Mouse (Mus musculus) G1E (cell line): Measurements from ENCODE around the gene Gm42742. TPM values are rescaled to one million over a fixed set of nuclear protein-coding genes. Genes with fewer than 3 reads are reported as not detected.

Experiments
- ATAC-seq: 2 replicates; pipeline ENCODE4 v1.8.0; 2016; ENCODE audit warnings: mild to moderate bottlenecking; ENCODE audit not compliant: insufficient number of reproducible peaks, poor library complexity, low FRiP score, severe bottlenecking; ENCODE audit errors: extremely low read depth
- DNase-seq: peaks from one replicate; pipeline ENCODE4 v3.0.0; 2012; ENCODE audit warnings: low spot score
- H3K27me3 ChIP-seq: 2 replicates; pipeline ENCODE4 v1.6.1; 2012; ENCODE audit warnings: mild to moderate bottlenecking, low read length, inconsistent platforms; ENCODE audit not compliant: insufficient read depth
- H3K36me3 ChIP-seq: replicated peaks from 2 replicates; pipeline ENCODE3; 2012; ENCODE audit warnings: mild to moderate bottlenecking, inconsistent platforms
- H3K4me1 ChIP-seq: 2 replicates; pipeline ENCODE4 v1.6.1; 2012; ENCODE audit warnings: low read depth, low read length, inconsistent platforms, mixed read lengths; ENCODE audit not compliant: insufficient read depth
- H3K4me3 ChIP-seq: 2 replicates; pipeline ENCODE4 v1.5.1; 2012; ENCODE audit warnings: low read depth, mild to moderate bottlenecking, inconsistent platforms, low read length, moderate library complexity, mixed read lengths
- H3K9me3 ChIP-seq: replicated peaks from 2 replicates; pipeline ENCODE4 v1.6.1; 2012; ENCODE audit warnings: inconsistent platforms
- CTCF ChIP-seq: IDR thresholded peaks from 2 replicates; pipeline ENCODE4 v1.5.1; 2012; ENCODE audit warnings: low read depth, low read length, inconsistent platforms, mixed read lengths
- GATA1 ChIP-seq: IDR thresholded peaks from 2 replicates; pipeline ENCODE4 v1.6.1; 2012; ENCODE audit warnings: borderline replicate concordance, low read length, inconsistent platforms, mixed read lengths
- GATA2 ChIP-seq: IDR thresholded peaks from 2 replicates; pipeline ENCODE4 v1.6.1; 2012; ENCODE audit warnings: low read depth, low read length, inconsistent platforms, borderline replicate concordance
- POLR2AphosphoS5 ChIP-seq: IDR thresholded peaks from 2 replicates; pipeline ENCODE4 v1.6.1; 2012; ENCODE audit warnings: low read depth, low read length, inconsistent platforms; ENCODE audit not compliant: insufficient replicate concordance
- TAL1 ChIP-seq: conservative IDR thresholded peaks from 2 replicates; pipeline ENCODE4 v1.6.1; 2012; ENCODE audit warnings: low read depth, low read length, inconsistent platforms, mixed read lengths
- polyA plus RNA-seq: library from polyadenylated mRNA; stranded (reverse); fragments of >175 nt; gene quantifications from 2 replicates; pipeline ENCODE4 v1.2.3, GENCODE M21; 2012
- total RNA-seq, 2 experiments: library from RNA; stranded (forward) in 1 of 2; stranded (reverse) in 1 of 2; fragments of 200-1000 nt in 1 of 2; fragments of >200 nt in 1 of 2; fragmentation: Nextera tagmentation in 1 of 2; gene quantifications; 2 replicates each; pipeline ENCODE4 v1.2.3; 2014 to 2017

The Gm42742 gene
- total and polyA plus RNA-seq, 3 experiments = 0.93 to 128 (median 21.4) TPM

- peak; percentile 32 for ATAC-seq
- peaks cover 78% of the 10 kb centered on the region for H3K36me3 ChIP-seq
- DNase-seq = peak; percentile 81
- H3K4me1 ChIP-seq = peaks cover 75% of the 10 kb centered on the region
- no peaks in the 10 kb centered on the region for H3K9me3 ChIP-seq
- H3K27me3 ChIP-seq = no peaks in the 10 kb centered on the region
- TF ChIP-seq CTCF (no peak), GATA2 (no peak), POLR2AphosphoS5 (no peak), GATA1 (no peak), TAL1 (no peak)
- H3K4me3 ChIP-seq = peak overlapping the region; percentile 77
These were observed 4.1 kb upstream of the Gm42742 start for GRCm38 (mm10) chr7:127024755-127025555.

DNA sequence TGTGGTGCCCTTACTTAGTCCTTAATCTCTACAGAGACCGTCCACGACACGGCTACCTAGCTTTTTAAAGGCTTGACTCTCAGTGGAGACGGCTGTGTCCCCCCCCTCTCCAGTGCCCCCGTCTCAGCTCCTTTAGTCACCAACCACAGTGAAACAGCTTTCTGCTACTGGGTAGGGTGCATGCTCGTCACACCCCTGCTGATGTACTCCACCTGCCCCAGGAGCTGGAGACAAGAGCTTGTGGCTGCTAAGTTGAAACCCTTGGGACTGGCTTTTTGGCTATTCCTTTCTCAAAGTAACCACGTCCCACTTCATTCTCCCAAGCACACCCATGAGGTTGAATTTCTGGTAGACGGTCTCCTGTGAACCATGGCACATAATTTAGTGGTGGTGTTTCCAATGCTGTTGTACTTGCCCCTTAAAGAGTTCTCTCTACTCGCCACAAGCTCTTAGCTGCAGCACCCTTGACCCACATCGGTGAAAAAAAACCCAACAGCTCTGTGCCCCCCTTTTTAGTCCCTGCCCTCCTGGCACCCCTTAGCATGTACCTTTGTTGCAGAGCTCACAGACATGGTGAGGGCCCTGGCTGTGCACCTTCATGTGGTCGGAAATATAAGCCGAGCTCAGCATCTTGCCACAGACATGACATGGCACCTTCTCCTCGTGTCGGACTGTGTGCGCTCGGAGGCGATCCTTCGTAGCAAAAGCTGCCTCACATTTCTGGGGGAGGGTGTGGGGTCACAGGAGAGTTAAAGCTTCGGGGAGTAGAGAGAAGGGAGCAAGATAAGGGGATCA lies 3.2 kb upstream of the Gm42742 start:
- Histone ChIP-seq H3K27me3 (no peaks in the 10 kb centered on the region), H3K4me3 (peak overlapping the region; percentile 77), H3K9me3 (no peaks in the 10 kb centered on the region), H3K36me3 (peaks cover 78% of the 10 kb centered on the region), H3K4me1 (peaks cover 75% of the 10 kb centered on the region)
- DNase-seq (no peak), ATAC-seq (no peak)
- TF ChIP-seq GATA2 (no peak), TAL1 (no peak), POLR2AphosphoS5 (no peak), CTCF (no peak), GATA1 (no peak)

DNA sequence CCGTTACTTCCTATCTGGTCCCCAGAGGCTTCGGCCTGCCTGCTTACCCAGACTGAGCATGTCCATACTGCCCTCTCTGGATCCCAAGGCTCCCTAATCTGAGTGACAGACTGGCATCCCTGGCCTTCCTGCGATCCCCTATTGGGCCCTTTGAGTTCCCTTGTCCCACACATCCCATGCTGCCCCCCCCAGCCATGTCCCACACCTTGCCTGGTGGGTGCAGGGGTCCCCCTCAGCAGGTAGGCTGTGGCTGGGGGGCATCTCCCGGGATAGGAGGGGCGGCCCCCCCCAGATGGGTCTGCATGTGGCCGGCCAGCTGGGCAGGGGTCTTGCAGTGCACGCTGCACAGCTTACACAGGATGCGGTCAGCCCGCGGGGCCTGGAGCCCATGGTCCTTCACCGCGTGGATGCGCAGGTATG lies 2.4 kb upstream of the Gm42742 start:
- H3K36me3 ChIP-seq = peaks cover 77% of the 10 kb centered on the region
- no peaks in the 10 kb centered on the region for H3K9me3 ChIP-seq
- TF ChIP-seq TAL1 (no peak), CTCF (no peak), GATA1 (no peak), GATA2 (no peak), POLR2AphosphoS5 (no peak)
- ATAC-seq (no peak), DNase-seq (no peak)
- no peaks in the 10 kb centered on the region for H3K27me3 ChIP-seq
- H3K4me3 ChIP-seq = peak overlapping the region; percentile 77
- H3K4me1 ChIP-seq = peaks cover 75% of the 10 kb centered on the region

DNA sequence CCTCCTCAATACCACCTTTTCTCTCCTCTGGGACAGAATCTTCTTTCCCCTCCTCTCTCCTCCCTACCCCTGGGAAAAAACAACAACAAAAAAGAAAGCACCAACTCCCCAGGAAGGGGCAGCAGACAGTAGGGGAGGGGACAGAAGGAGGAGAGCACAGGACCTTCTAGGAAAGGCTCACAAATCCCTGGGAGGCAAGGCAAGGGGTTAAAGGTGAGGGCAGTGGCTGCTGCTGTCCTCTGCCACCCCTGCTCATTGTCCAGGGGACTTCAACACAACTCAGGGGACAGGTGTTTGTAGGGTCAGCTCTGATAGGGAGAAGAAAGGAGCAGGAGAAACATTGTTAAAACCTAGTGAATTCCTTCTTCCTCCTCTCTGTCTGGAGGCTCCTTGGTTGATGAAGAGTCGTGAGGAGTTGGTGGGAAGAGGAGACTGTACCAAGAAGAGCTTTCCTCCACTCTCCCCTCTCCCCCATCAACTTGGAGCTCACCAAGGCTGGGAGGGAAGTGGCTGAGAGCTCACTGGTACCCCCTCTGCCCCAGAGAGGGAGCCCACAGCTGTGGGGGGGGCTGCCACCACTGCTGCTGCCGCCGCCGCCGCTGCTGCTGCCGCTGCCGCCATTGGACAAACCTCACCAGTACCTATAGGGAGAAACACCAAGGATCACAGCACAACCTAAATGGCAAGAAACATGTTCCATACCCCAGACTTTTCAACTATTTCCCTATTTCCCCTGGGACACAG lies 1.8 kb upstream of the Gm42742 start:
- no peaks in the 10 kb centered on the region for H3K9me3 ChIP-seq
- ATAC-seq = no peak
- peaks cover 75% of the 10 kb centered on the region for H3K36me3 ChIP-seq
- DNase-seq = no peak
- H3K4me1 ChIP-seq = peaks cover 75% of the 10 kb centered on the region
- no peaks in the 10 kb centered on the region for H3K27me3 ChIP-seq
- peak overlapping the region; percentile 77; the same call in 1 of the 2 replicates for H3K4me3 ChIP-seq
- TF ChIP-seq GATA1 (no peak), POLR2AphosphoS5 (no peak), TAL1 (no peak), GATA2 (no peak)

GRCm38 (mm10) chr7:127021563-127022527 lies 948 bp upstream of the Gm42742 start:
- H3K4me3 ChIP-seq = peak overlapping the region; percentile 77; the same call in 1 of the 2 replicates
- H3K9me3 ChIP-seq = no peaks in the 10 kb centered on the region
- peaks cover 72% of the 10 kb centered on the region for H3K36me3 ChIP-seq
- peaks cover 74% of the 10 kb centered on the region for H3K4me1 ChIP-seq
- ATAC-seq = no peak
- no peak for TF ChIP-seq CTCF
- no peak for TF ChIP-seq GATA1
- TF ChIP-seq POLR2AphosphoS5 = no peak
- no peak for TF ChIP-seq GATA2
- no peak for TF ChIP-seq TAL1
- no peak for DNase-seq
- H3K27me3 ChIP-seq = no peaks in the 10 kb centered on the region
